Mouse (Mus musculus) thymus, adult 18-20 months (tissue): ENCODE results near the gene Ceacam15.

Source experiments
- DNase-seq, 2 experiments: peaks; one replicate each; pipeline ENCODE4 v3.0.0; 2022; ENCODE audit warnings: mixed read lengths in 2 of 2

The Ceacam15 gene

DNA sequence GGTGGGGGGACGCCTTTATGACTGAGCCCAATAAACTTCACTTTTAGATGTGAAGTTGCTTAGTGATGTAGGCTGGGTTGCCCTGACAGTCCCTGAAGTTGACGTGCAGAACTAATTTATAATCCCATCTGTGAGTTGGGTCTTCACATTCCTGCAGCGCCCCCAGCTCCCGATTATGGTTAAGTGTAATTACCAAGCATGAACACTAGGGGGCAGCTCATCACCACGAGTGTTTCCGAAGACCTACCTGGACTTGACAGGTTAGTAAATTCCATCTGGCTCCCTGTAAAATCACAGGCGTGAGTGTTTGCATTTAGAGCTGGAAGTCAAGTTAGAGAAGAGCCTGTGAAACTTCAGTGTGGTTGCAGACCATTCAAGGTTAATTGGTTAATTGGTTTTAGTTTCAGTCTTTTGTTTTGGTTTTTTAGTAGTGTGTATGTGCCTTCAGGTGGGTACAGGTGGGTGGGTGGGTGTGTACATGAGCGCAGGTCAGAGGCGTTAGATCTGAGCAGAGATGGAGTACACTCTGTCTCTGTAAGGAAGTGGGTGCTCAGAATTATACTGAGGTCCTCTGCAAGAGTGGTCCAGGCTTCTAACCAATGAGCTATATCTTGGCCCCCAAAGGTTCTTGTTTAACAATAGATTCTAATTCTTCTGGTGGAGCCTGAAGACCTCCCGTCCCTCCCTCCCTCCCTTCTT, 45.8 kb downstream of the Ceacam15 start:
- DNase-seq = peak; percentile 14 to 36

DNA sequence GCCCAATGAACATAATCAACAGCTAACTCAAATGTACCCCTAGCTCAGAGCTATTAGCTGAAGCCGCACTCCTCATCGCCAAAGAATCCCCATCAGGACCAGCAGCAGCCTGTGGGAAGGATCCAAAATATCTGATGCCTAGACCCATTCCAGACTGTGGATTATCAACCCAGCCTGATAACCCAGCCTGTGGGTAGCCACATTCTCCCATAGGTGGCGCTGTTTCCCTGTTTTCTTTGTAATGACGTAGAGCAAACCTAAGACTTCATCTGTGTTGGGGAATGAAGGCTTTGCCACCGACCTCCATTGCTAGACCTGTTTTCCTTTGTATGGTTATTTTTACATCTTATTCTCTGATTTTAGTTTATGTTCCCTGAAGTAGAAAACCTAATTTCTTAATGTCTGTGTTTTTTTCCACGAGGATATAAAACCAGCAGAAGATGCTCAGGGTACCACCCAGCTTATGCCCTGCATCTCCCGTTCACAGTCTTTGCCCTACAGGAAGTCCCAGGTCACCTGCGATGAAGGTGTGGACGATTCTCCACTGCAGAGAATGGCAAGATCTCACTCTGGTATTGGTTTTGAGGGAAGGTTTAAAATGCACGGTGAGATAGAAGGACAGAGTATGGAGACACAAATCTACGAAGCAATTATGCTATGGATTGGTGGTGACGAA, 47.3 kb downstream of the Ceacam15 start:
- DNase-seq = no peak

DNA sequence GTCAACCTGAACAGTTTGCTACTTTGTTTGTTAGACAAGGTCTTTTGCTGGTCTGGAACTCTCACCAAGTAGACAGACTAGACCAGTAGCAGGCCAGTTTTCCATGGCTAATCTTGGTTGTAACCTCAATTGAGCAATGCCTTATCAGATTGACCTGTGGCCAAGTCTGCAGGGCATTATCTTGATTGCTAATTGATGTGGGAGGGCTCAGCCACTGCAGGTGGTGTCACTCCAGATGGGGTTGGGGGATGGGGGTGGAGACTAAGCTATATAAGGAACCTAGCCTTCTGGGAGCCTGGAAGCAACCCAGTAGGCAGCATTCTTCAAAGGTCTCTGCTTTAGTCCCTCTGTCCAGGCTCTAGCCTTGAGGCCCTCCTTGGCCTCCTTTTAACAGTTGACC, 51.8 kb downstream of the Ceacam15 start:
- no peak for DNase-seq

- no peak for DNase-seq
Observed at GRCm38 (mm10) chr7:16623131-16623530, 52.4 kb downstream of the Ceacam15 start.
